Mouse (Mus musculus) spleen, adult 2 months (tissue): ENCODE data around the gene Pam.

Source experiments
- CTCF ChIP-seq: fragments of 200-500 bp; IDR thresholded peaks from 2 replicates; pipeline ENCODE4 v1.5.1; 2011; ENCODE audit warnings: mild to moderate bottlenecking, inconsistent platforms; ENCODE audit not compliant: insufficient read depth, insufficient read length, insufficient replicate concordance; ENCODE audit errors: extremely low read depth
- POLR2A ChIP-seq: fragments of 200-500 bp; IDR thresholded peaks from 2 replicates; pipeline ENCODE4 v1.6.1; 2011; ENCODE audit warnings: low read depth, low read length, inconsistent platforms

- TF ChIP-seq POLR2A, result no peak
- TF ChIP-seq CTCF, result no peak
Observed at GRCm38 (mm10) chr1:98099441-98099840, 4.0 kb upstream of the Pam start.
